Mouse (Mus musculus): Measurements from ENCODE around the gene Slc39a1. TPM values are rescaled to one million over a fixed set of nuclear protein-coding genes. Genes with fewer than 3 reads are reported as not detected.
A peak's percentile ranks its signal among the peaks of the same experiment; 100 is the strongest.

The Slc39a1 gene
- total RNA-seq (2021), result 10 to 100 TPM; 38.9 to 40.7 TPM
- long read RNA-seq, experiment 1, transcript Slc39a1-201 (4 exons, 2,364 nt), result major isoform, 13 of 15 reads
- long read RNA-seq, experiment 1, partial matches to known transcripts, result 0 of 15 reads
- long read RNA-seq, experiment 1, other reads (novel, unspliced or antisense), result 2 of 15 reads
- long read RNA-seq, experiment 2, transcript Slc39a1-201 (4 exons, 2,364 nt), result major isoform, 5 of 10 reads
- long read RNA-seq, experiment 2, partial matches to known transcripts, result 5 of 10 reads
- long read RNA-seq, experiment 2, other reads (novel, unspliced or antisense), result 0 of 10 reads

DNA sequence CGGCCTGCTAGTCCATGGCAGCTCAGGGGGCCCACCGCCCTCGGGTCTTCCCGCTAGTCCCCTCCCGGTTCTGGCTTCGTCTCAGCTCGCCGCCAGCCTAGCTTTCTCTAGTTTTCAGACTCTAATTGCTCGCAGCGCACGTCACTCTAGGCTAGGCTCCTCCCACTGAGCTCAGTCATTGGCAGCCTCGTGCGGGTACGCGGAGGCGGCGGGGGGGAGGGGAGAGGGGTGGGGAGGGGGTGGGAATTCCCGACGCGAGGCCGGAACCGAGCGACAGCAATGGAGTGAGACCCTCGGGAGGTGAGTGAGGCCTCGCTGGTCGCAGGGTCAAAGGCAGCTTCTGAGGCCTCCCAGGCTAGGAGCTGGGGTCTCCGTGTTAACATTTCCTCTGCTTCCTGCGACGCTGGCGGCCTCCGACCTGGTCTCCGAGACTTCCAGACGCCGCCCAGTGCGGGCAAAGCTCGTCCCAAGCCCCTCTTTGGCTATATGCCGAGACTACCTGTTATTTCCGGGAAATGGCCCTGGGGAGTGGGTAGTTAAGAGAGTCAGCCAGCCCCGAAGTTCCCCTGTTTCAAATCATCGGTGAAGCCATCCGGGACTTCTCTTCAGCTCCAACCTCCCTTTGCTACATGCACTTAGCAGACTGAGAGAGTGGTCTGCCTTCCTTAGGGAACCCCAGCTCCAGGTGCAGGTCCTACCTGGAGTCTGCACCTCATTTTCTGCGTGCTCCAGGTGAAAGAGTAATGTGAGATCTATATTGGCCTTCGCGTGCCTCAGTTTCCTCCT lies at the start of gene Slc39a1:
Gene Slc39a1, plus strand, starts transcription at position 213 of the 786 bp plus-strand sequence.
- DNase-seq (ENCODE audit: low spot score), result peak; percentile 95

DNA sequence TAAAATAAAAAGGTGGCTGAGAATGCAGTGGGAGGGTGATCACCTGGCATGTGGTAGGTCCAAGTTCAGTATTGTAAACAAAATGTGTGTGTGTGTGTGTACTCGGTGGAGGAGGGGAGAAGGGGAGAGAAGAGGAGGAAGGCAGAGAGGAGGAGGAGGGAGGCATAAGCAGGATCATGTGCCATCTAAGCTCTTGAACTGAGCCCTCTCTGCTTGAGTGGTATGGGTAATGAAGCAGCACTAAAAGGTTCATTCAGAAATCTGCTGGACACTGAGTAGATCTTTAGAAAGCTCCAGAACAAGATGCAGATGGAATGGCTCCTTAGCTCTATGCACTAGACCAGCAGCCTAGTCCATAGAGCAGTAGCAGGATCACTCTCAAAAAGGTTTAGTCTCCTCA lies 45.1 kb upstream of the Slc39a1 start:
- DNase-seq (ENCODE audit: low spot score), result no peak

DNA sequence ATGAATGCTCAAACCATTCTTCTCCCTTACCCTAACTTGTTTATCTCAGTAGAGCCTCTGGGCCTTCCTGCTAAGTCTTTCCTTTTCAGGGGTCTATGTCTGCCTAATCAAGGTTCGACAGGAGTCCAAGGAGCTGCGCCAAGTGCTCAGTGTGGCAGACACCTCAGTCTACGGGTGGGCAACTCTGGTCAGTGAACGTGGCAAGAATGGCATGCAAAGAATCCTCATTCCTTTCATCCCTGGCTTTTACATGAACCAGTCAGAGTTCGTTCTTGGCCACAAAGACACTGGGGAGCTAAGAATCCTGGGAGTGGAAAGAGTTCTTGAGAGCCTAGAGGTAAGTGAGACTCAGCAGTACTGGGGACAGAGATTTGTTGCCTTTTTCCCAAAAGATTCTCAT lies 44.4 kb upstream of the Slc39a1 start:
- no peak for DNase-seq (ENCODE audit: low spot score)

DNA sequence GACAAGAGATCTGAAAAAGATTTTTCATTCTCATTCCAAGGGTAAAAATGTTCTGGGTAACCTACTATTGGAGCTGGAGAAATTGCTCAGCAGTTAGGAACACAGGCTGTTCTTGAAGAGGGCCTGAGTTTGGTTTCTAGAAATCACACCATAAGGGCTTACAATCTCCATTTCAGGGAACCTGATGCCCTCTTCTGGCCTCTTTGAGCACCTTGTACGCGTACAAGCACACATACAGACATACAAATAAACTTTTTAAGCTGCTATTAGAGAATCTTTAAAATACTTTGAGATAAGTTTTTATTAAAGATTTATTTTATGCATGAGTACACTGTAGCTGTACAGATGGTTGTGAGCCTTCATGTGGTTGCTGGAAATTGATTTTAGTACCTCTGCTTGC lies 43.4 kb upstream of the Slc39a1 start:
- DNase-seq (ENCODE audit: low spot score), result no peak

DNA sequence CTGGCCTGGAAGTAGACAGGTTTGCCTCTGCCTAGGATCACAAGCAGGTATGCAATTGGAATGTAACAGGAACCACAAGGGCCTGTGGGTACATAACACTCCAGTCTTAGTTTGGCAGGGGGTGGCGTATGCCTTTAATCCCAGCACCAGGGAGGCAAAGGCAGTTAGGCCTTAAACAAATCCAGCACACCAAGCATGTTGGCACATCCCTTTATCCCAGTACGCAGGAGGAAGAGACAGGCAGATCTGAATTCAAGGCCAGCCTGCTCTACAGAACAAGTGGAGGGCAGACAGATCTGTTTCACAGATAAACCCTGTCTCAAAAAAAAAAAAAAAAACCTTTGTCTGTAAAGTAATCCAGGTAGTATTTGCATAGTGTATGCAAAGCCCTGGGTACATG lies 39.3 kb upstream of the Slc39a1 start:
- DNase-seq (ENCODE audit: low spot score), result no peak

DNA sequence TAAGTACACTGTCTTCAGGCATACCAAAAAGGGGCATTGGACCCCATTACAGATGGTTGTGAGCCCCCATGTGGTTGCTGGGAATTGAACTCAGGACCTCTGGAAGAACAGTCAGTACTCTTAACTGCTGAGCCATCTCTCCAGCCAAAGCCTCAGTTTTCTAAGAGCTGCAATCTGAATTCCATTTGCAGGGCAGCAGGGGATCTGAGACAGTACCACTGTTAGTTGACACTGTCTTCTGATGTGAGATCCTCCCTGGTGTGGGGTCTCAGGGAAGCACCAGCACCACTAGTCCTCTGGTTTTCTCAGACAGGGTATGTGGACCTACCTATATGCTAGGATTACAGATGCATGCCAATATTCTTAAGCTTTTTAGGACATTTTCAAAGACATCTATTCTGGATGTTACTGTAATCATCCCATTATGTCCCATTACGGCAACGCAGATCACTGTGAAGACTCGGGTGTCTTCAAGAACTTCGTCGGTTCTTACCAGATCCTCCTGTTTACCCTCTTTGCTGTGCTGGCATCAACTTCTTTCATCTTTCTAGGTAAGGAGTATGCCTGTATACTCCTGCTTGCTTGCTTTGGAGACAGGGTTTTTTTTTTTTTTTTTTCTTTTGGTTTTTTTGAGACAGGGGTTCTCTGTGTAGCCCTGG lies 37.9 kb upstream of the Slc39a1 start:
- DNase-seq (ENCODE audit: low spot score), result no peak

DNA sequence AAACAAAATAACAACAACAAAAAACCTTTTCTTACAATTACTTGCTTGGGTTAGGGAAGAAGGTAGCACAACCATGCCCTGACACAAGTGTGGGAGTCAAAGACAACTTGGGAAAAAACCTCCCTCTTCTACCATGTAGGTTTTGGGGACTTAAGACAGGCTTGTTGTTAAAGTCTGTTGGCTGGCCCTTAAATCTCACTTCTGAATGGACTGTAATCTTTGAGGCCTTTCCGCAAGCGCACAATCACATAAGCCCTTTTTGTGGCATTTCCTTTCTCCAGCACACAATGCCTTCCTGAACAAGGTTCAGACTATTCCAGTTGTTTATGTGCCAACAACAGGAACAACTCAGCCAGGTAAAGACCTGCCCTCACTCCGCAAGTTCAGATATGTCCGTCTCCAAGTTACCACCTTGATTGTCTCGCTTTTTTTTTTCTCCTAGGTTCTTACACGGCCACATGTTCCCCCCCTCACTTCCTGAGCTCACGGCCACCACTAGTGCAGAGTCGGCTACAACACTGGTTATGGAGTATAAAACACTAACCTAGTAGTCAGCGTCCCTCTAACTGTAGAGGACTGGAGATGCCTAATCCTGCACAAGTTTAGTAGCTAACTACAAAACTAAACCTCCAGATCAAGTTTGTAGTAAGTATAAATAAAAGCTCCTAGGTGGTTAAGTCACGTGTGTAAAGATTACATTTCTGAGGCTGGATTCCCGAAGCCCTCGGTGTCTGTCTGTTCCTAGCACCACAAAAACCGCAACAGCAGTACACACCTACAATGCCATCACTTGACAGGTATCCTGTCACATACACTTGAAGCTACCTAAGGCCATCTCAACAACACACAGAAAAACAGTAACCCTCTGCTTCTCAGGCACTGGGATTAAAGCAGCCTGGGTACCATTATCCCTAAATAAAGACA lies 36.2 kb upstream of the Slc39a1 start:
- no peak for DNase-seq (ENCODE audit: low spot score)

DNA sequence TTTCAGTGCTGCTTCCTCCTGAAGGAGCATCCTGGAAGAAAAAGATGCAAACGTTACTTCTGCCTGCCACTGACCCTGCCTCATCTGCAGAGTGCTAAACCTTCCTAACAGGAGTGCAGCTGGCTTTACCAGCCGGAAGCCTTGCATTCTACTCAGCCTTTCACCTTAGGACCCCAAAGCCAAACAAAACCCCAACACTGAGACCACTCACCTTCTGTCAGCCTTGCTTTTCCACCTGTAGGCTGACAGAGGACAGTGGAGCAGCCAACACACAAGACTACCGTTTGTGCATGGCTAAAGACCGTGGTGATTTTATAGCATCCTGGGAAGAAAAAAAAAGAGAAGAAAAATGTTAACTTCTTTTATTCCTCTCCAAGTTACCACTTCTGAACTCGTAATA lies 35.2 kb upstream of the Slc39a1 start:
- DNase-seq (ENCODE audit: low spot score), result no peak

DNA sequence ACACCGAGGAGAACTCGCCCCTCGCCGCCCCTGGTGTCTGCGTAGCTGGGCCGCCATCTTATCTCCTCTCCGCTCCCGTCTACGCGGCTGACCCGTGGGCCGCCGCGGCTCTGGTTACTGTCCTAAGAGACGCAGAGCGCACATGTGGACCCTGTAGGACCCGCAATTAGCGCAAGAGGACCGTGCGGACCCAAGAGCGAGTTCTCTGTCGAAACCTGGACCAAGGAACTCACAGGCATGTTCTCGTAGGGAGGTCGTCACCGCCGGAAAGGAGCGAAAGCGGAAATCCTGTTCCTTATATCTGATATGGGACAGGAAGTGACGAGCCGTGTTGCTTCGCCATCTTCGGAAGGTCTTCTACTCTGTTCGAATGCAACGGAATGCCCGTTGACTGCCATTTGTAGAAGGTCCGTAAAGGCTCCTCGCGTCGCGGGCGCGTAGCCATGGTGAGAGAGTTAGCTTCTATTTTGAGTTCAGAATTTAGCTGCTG lies 34.5 kb upstream of the Slc39a1 start, which contains the start of the genes Rps27 and Rab13:
Gene Rps27, minus strand, starts transcription at position 275 of the 490 bp plus-strand sequence.
Gene Rab13, plus strand, starts transcription at position 319 of the 490 bp plus-strand sequence.
- DNase-seq (ENCODE audit: low spot score), result peak; percentile 94

DNA sequence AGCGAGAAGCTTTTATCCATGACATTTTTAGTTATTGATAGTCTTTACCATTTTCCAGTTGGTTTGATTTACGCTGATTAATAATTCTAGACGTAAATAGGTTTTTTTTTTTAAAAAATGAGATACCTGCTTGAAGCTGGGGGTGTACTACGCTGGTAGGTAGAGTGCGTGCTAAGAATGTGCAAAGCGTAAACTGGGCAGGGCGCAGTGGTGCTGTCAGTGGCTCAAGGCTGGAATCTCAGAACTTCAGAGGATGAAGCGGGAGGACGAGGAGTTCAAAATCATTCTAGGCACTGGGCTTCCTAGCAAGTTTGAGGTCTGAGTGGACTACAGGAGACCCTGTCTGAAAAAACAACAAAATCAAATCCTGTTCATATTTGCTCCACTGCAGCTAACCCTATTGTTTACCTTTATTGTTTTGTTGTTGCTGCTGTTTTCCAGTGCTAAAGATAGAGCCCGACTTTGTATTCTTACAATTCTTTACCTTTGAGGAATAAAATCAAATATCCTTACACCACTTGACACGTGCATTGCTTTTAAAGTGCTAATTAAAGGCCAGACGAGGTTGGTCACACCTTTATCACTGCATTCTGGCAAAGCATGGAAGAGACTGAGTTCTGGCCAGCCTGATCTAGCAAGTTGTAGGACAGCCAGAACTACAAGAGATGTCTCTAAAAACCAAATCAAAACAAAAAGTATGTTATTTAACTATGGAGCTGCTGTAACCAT lies 33.9 kb upstream of the Slc39a1 start:
- DNase-seq (ENCODE audit: low spot score), result no peak

DNA sequence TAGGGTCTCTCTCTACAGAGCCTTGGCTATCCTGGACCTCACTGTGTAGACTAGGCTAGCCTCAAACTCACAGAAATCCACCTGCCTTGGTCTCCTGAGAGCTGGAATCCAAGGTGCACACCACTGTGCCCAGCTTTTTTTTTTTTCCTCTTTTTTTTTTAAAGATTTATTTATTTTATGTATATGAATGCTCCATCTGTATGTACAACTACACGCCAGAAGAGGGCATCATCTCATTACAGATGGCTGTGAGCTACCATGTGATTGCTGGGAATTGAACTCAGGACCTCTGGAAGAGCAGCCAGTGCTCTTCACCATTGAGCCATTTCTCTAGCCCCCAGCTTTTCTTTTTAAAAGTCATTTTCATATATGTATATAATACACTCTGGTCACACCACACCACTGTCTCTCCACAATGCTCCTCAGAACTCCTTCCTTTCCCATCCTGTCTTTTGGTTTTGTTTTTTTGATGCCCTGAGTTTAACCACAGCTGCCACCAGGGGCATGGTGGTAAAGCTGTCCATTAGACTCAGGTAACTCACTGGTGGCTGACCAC lies 32.1 kb upstream of the Slc39a1 start:
- no peak for DNase-seq (ENCODE audit: low spot score)

DNA sequence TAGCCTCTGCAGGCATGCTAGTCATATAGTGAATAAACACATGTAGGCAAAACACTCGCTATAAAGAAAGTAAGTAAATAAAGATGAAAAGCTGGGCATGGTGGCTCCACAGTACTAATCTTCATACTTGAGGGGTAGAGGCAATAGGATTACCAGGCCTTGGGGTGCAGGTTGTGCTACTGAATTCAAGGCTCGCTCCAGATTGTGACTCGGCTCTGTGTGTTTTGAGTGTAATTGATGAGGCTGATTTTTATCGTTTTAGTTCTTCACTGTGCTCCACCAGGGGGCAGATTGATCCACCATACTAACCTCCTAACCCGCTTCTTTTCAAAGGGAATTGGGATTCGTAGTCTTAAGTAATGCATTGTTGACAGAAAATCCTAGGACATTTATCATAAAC lies 27.9 kb upstream of the Slc39a1 start:
- peak; percentile 52 for DNase-seq (ENCODE audit: low spot score)

DNA sequence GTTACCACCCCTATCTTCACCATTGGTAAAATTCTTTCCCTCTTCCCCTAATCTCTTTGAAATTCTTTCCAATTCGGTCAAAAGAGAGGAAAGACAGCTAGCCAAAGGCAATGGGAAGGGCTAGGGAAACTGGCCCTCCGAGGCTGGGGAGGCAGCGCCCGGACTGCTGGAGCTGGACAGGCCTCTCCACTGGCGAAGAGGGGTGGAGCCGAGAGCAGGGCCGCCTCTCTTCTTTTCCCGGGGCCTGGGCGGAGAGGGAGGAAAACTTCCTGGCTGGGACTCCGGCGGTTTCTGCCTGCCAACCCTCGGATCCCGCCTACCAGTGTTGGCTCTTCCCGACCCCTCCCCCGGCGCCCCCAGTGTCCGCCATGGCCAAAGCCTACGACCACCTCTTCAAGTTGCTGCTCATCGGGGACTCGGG lies 27.4 kb upstream of the Slc39a1 start:
- DNase-seq (ENCODE audit: low spot score), result peak; percentile 86

DNA sequence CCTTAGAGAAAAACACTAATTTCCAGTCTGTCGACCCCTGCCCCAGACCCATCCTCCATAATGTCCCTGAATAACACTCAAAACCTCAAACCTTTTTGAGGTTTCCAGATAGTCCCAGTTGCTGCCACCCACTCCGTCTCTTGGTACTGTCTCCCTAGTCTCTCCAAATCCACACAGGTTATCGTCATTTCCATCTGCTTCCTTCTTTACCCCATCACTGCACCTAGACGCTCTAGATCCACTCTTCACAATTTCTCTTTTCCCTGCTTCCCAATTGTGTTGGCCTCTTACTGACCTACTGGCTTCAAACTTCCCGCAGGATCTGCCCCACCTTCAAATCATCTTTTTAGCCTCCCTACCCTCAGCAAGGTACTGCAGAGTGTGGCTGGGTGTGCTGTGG lies 26.8 kb upstream of the Slc39a1 start:
- no peak for DNase-seq (ENCODE audit: low spot score)

DNA sequence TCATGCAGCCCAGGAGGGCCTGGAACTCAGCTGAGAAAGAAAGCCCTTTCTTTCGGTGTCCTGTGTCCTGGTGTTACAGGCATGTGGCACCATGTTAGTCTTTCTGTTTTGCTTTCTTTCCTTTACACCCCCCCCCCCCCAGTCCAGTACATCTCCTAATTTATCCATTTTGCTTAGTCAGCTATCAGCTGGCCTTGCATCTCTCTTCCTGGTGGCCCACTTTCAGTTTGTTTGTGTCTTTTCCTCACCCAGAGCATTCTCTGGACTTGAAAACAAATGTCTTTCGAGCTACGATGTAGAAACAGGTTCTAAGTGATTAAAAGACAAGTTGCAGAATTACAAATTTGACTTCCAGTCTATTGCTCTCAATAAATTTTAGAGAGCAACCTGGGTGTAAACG lies 25.5 kb upstream of the Slc39a1 start:
- DNase-seq (ENCODE audit: low spot score), result no peak

DNA sequence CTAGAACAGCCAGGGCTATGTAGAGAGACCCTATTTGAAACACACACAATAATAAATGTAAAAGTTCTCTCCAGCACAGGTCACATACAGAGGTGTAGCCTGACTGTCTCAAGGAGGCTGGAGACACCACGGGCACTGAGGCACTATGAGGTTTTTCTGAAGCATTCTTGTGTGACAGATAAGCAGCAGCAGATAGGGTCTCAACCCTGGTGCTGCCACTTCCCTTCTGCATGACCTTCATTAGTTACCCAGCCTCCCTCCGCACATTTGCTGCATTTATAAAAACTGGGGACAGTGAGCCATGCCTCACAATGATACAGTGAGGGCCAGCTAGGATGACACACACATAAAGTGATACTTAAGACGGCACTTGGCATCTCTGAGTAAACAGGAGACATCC lies 25.0 kb upstream of the Slc39a1 start:
- peak; percentile 30 for DNase-seq (ENCODE audit: low spot score)

DNA sequence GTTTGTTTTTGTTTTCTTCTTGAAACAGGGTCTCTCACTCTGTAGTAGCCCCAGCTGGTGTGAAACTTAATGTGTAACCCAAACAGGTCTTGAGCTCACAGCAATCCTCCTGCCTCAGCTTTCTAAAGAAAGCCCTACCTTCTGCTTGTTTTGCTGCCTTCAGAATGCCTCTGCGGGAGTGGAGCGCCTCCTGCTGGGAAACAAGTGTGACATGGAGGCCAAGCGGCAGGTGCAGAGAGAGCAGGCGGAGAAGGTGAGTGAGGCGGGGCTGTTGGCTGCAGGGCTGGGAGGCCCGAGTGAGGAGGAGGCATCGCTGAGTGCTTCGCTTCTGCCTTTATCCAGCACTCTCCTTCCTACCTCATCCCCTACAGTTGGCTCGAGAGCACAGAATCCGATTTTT lies 23.6 kb upstream of the Slc39a1 start:
- DNase-seq (ENCODE audit: low spot score), result no peak

DNA sequence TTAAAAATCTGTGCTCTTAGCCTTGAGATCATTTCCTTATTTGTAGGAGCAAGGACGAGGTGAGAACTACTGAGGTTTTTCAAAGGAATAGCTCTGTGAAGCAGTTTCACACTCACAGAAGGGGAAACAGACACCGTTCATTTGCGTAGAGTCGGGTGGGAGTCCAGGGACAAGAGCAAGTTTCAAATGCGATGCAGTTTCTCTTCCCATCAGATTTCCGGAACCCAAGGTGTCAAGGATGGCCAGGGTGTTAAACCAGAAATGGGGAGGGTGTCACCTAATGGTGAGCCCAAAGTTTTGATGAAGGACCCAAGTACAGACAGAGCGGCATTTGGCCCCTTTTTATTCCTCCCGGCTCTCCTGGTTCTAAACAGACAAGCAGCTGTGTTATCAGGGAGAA lies 16.9 kb upstream of the Slc39a1 start:
- no peak for DNase-seq (ENCODE audit: low spot score)

DNA sequence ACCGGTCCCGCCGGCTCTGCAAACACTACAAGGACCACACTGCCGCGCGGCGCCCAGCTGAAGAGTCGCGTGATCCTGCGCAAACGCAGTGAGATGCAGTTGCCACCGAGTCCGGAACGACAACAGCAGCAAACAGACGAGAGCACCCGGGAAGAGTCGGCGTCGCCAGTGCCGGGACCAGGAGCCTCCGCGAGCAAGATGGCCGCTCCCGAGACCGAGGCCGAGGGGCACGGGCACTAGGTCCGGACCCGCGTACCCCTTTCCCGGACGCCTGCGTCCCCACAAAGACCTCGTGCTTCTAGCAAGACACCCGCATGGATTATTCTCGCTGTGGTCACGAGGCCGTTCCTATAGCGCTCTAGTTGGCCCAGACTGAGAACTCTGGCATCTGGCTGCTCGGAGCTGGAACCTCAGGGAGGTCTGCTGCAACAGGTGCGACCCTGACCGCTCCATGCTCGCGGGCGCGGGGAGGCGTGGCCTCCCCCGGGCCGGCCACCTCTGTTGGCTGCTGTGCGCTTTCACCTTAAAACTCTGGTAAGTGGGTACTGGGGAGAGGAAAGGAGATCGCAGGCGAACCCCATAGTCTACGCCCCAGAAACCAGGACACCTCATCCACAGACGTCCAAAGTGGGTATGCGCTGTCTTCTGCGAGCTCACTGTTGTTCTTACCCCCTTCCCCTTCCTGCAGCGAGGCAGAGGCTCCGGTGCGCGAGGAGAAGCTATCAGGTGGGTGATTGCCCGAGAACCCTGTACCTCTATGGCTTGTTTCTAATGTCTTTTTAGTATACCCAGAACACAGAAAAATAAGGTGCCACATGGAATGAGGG lies 16.3 kb upstream of the Slc39a1 start, which contains the start of gene Jtb:
Gene Jtb, plus strand, starts transcription at position 91 of the 827 bp plus-strand sequence.
- DNase-seq (ENCODE audit: low spot score), result peak; percentile 92

All from gastrocnemius, adult 18-20 months (tissue).